Mouse (Mus musculus) megakaryocyte, embryonic 14.5 days (primary cell): ENCODE measurements around the gene Fads2.

Experiments
- FLI1 ChIP-seq: IDR thresholded peaks from 2 replicates; pipeline ENCODE4 v1.6.1; 2012; ENCODE audit warnings: low read length, inconsistent platforms, mixed read lengths
- GATA1 ChIP-seq: IDR thresholded peaks from 3 replicates; pipeline ENCODE4 v1.6.1; 2012; ENCODE audit warnings: mixed read lengths, low read length, inconsistent platforms, borderline replicate concordance

DNA sequence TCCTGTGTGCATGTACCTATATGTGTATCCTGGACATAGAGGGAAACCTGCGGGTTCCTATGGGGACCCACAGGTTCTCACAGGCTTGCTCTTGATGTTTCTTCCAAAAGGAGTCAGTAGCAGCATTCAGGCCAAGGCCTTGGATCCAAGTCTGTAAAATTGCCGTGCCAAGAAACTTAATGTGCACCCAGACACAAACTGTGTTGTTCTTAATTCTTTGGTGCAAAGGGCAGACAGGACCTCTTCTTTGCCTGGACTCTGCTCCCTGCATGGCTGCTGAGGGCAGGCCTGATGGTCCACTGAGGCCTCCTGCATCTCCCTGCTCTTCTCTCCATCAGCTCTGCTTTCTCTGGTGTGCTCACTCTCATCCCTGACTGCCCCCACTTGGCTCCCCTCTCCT lies 71.8 kb downstream of the Fads2 start:
- no peak for TF ChIP-seq FLI1
- no peak for TF ChIP-seq GATA1
